In genomic region chr11:90595826-90596225, GRCm38 (mm10) we compare ENCODE assay signal across 21 mouse cellular contexts. TPM values are rescaled to one million over a fixed set of nuclear protein-coding genes. Genes with fewer than 3 reads are reported as not detected.
DNase-seq lines count a peak whose midpoint lies in the region; ATAC-seq and TF ChIP-seq lines count a peak whose summit lies in the region.
"Had no signal": no experiment of that assay in that cellular context is flagged by ENCODE, and none has a peak within 500 bp of the region (broad histone marks: within the 10 kb centered on the region; RNA-seq: fewer than 3 reads in every experiment).

No protein-coding gene starts in this region.

- no peaks in the 10 kb centered on the region for H3K27me3 ChIP-seq in embryonic facial prominence, embryonic 14.5 days (replicated peaks; ENCODE audit: control insufficient read depth, insufficient read depth, low read length)
- H3K27me3 ChIP-seq in embryonic facial prominence, embryonic 10.5 days (replicated peaks; ENCODE audit: low read depth, poor library complexity, severe bottlenecking) = no peaks in the 10 kb centered on the region
- H3K27me3 ChIP-seq in limb, embryonic 14.5 days (ENCODE audit: control insufficient read depth, insufficient read depth, low read length) = no peaks in the 10 kb centered on the region
- H3K27me3 ChIP-seq in limb, embryonic 10.5 days (ENCODE audit: low read depth, poor library complexity, severe bottlenecking) = no peaks in the 10 kb centered on the region
- no peaks in the 10 kb centered on the region for H3K27me3 ChIP-seq in midbrain, embryonic 11.5 days (ENCODE audit: control insufficient read depth, insufficient read depth, low read length)
- no peaks in the 10 kb centered on the region for H3K27me3 ChIP-seq in midbrain, embryonic 16.5 days (ENCODE audit: control insufficient read depth, insufficient read depth, low read depth, low read length)
- H3K27me3 ChIP-seq: CH12.LX, Patski had no signal

- H3K4me1 ChIP-seq in embryonic facial prominence, embryonic 14.5 days (ENCODE audit: control insufficient read depth, insufficient read depth, low read length) = no peaks in the 10 kb centered on the region
- no peaks in the 10 kb centered on the region for H3K4me1 ChIP-seq in embryonic facial prominence, embryonic 10.5 days
- H3K4me1 ChIP-seq in limb, embryonic 14.5 days (ENCODE audit: control insufficient read depth, insufficient read depth, low read length) = no peaks in the 10 kb centered on the region
- no peaks in the 10 kb centered on the region for H3K4me1 ChIP-seq in limb, embryonic 10.5 days
- no peaks in the 10 kb centered on the region for H3K4me1 ChIP-seq in midbrain, embryonic 11.5 days (ENCODE audit: control insufficient read depth, insufficient read depth, low read length)
- no peaks in the 10 kb centered on the region for H3K4me1 ChIP-seq in midbrain, embryonic 16.5 days (ENCODE audit: control insufficient read depth, insufficient read depth, low read length)

- peak; percentile 6 for DNase-seq in embryonic facial prominence, embryonic 14.5 days (ENCODE audit: low spot score)
- DNase-seq in embryonic facial prominence, embryonic 10.5 days (ENCODE audit: low spot score) = no peak
- DNase-seq in limb, embryonic 14.5 days (ENCODE audit: low spot score) = peak; percentile 63
- DNase-seq in limb, embryonic 10.5 days (ENCODE audit: low spot score) = no peak
- peak; percentile 53 for DNase-seq in midbrain, embryonic 11.5 days (ENCODE audit: low spot score, missing footprints)
- DNase-seq: adrenal gland, adult 2 months; adrenal gland, adult 8-10 months; adrenal gland, postnatal 10 days; adrenal gland, postnatal 14 days; adrenal gland, postnatal 25 days; adrenal gland, postnatal 36 days; B cell, adult 2 months; cerebellum, adult 11 months; cerebellum, adult 11-12 months; cerebellum, adult 18-20 months had no signal

- no peak overlapping the region for H3K4me2 ChIP-seq in embryonic facial prominence, embryonic 14.5 days (ENCODE audit: low read depth, low read length)
- H3K4me2 ChIP-seq in limb, embryonic 14.5 days (replicated peaks; ENCODE audit: low read depth, low read length, severe bottlenecking) = no peak overlapping the region
- no peak overlapping the region for H3K4me2 ChIP-seq in midbrain, embryonic 11.5 days
- no peak overlapping the region for H3K4me2 ChIP-seq in midbrain, embryonic 16.5 days (ENCODE audit: low read length)

- H3K27ac ChIP-seq in embryonic facial prominence, embryonic 14.5 days (replicated peaks; ENCODE audit: low read depth, low read length) = no peak overlapping the region
- no peak overlapping the region for H3K27ac ChIP-seq in embryonic facial prominence, embryonic 10.5 days (replicated peaks)
- no peak overlapping the region for H3K27ac ChIP-seq in limb, embryonic 14.5 days (replicated peaks; ENCODE audit: low read depth, low read length)
- H3K27ac ChIP-seq in limb, embryonic 10.5 days = no peak overlapping the region
- H3K27ac ChIP-seq in midbrain, embryonic 11.5 days (ENCODE audit: low read depth, low read length) = no peak overlapping the region
- no peak overlapping the region for H3K27ac ChIP-seq in midbrain, embryonic 16.5 days (ENCODE audit: low read length)

- 79% methylated on average over 1 of the region's 1 CpGs for WGBS in embryonic facial prominence, embryonic 14.5 days
- WGBS in embryonic facial prominence, embryonic 10.5 days = 97% methylated on average over 1 of the region's 1 CpGs
- 60% methylated on average over 1 of the region's 1 CpGs for WGBS in limb, embryonic 14.5 days
- WGBS in limb, embryonic 10.5 days = 89% methylated on average over 1 of the region's 1 CpGs
- 97% methylated on average over 1 of the region's 1 CpGs for WGBS in midbrain, embryonic 11.5 days
- WGBS in midbrain, embryonic 16.5 days = 100% methylated on average over 1 of the region's 1 CpGs

- TF ChIP-seq POLR2A in limb, embryonic 14.5 days (IDR thresholded peaks at IDR 0.05; ENCODE audit: borderline replicate concordance, extremely low read depth, insufficient read depth, insufficient read length) = no peak

- no peak overlapping the region for H3K4me3 ChIP-seq in embryonic facial prominence, embryonic 14.5 days (ENCODE audit: low read depth, low read length)
- no peak overlapping the region for H3K4me3 ChIP-seq in embryonic facial prominence, embryonic 10.5 days
- no peak overlapping the region for H3K4me3 ChIP-seq in limb, embryonic 14.5 days (replicated peaks; ENCODE audit: low read length)
- no peak overlapping the region for H3K4me3 ChIP-seq in limb, embryonic 10.5 days
- no peak overlapping the region for H3K4me3 ChIP-seq in midbrain, embryonic 11.5 days (ENCODE audit: low read depth, low read length)
- H3K4me3 ChIP-seq in midbrain, embryonic 16.5 days (ENCODE audit: low read depth, low read length) = no peak overlapping the region

- peaks cover 50% of the 10 kb centered on the region for H3K36me3 ChIP-seq in embryonic facial prominence, embryonic 14.5 days (ENCODE audit: control insufficient read depth, insufficient read depth, low read length)
- H3K36me3 ChIP-seq in embryonic facial prominence, embryonic 10.5 days (replicated peaks) = peaks cover 78% of the 10 kb centered on the region
- peaks cover 31% of the 10 kb centered on the region for H3K36me3 ChIP-seq in limb, embryonic 14.5 days (ENCODE audit: control insufficient read depth, insufficient read depth, low read length)
- peaks cover 69% of the 10 kb centered on the region for H3K36me3 ChIP-seq in limb, embryonic 10.5 days
- H3K36me3 ChIP-seq in midbrain, embryonic 11.5 days (ENCODE audit: control insufficient read depth, insufficient read depth, low read length) = peaks cover 7% of the 10 kb centered on the region; the same call in 1 of the 2 replicates
- H3K36me3 ChIP-seq in midbrain, embryonic 16.5 days (ENCODE audit: control insufficient read depth, insufficient read depth, low read length) = peaks cover 3% of the 10 kb centered on the region; the same call in 1 of the 2 replicates

- no peak overlapping the region for H3K9ac ChIP-seq in embryonic facial prominence, embryonic 14.5 days (ENCODE audit: low read depth, low read length)
- H3K9ac ChIP-seq in limb, embryonic 14.5 days (ENCODE audit: low read depth, low read length, severe bottlenecking) = no peak overlapping the region
- no peak overlapping the region for H3K9ac ChIP-seq in midbrain, embryonic 11.5 days (ENCODE audit: low read length)
- no peak overlapping the region for H3K9ac ChIP-seq in midbrain, embryonic 16.5 days (ENCODE audit: low read depth, low read length)

- H3K9me3 ChIP-seq in embryonic facial prominence, embryonic 14.5 days (ENCODE audit: control insufficient read depth, low read length) = no peaks in the 10 kb centered on the region
- H3K9me3 ChIP-seq in embryonic facial prominence, embryonic 10.5 days = no peaks in the 10 kb centered on the region
- no peaks in the 10 kb centered on the region for H3K9me3 ChIP-seq in limb, embryonic 14.5 days (ENCODE audit: control insufficient read depth, low read length)
- H3K9me3 ChIP-seq in limb, embryonic 10.5 days (replicated peaks) = no peaks in the 10 kb centered on the region
- H3K9me3 ChIP-seq in midbrain, embryonic 11.5 days (ENCODE audit: control insufficient read depth, low read length) = no peaks in the 10 kb centered on the region
- H3K9me3 ChIP-seq in midbrain, embryonic 16.5 days (replicated peaks; ENCODE audit: control insufficient read depth, low read length, poor library complexity, severe bottlenecking) = no peaks in the 10 kb centered on the region
- H3K9me3 ChIP-seq: G1E had no signal

- no peak for ATAC-seq in embryonic facial prominence, embryonic 14.5 days (ENCODE audit: low read depth)
- ATAC-seq in limb, embryonic 14.5 days (ENCODE audit: low FRiP score, low read depth) = peak; percentile 62; the same call in 1 of the 2 replicates
- ATAC-seq in midbrain, embryonic 11.5 days (ENCODE audit: low FRiP score) = no peak
- no peak for ATAC-seq in midbrain, embryonic 16.5 days
- ATAC-seq: activated CD4-positive, CD25-positive, alpha-beta regulatory T cell, adult 4 months; CD4-positive, CD25-positive, alpha-beta regulatory T cell, adult 4 months; Patski had no signal

RNA-seq across cellular contexts. Expression of gene Stxbp4, which starts 42.1 kb away (rescaled TPM):
- 17.9 and 21.6 TPM in 2 replicates for polyA plus RNA-seq in embryonic facial prominence, embryonic 14.5 days (2014; fragmentation: Nextera tagmentation; extraction: Ambion mirVana)
- 37.9 and 38.6 TPM in 2 replicates for polyA plus RNA-seq in embryonic facial prominence, embryonic 10.5 days (2016; fragmentation: Nextera tagmentation; extraction: Ambion mirVana)
- 11.1 and 12.1 TPM in 2 replicates for polyA plus RNA-seq in limb, embryonic 14.5 days (2012; rRNA removed)
- 21.8 and 26.9 TPM in 2 replicates for polyA plus RNA-seq in limb, embryonic 14.5 days (2014; fragmentation: Nextera tagmentation; extraction: Ambion mirVana)
- polyA plus RNA-seq in limb, embryonic 10.5 days (2016; fragmentation: Nextera tagmentation; extraction: Ambion mirVana) = 33.0 and 37.4 TPM in 2 replicates
- 36.5 and 41.8 TPM in 2 replicates for polyA plus RNA-seq in midbrain, embryonic 11.5 days (2014; fragmentation: Nextera tagmentation; extraction: Ambion mirVana)
- 17.4 and 19.6 TPM in 2 replicates for polyA plus RNA-seq in midbrain, embryonic 16.5 days (2015; fragmentation: Nextera tagmentation; extraction: Ambion mirVana)

RNA-seq across cellular contexts. Expression of gene Cox11, which starts 42.1 kb away (rescaled TPM):
- 22.8 and 23.3 TPM in 2 replicates for polyA plus RNA-seq in embryonic facial prominence, embryonic 14.5 days (2014; fragmentation: Nextera tagmentation; extraction: Ambion mirVana)
- polyA plus RNA-seq in embryonic facial prominence, embryonic 10.5 days (2016; fragmentation: Nextera tagmentation; extraction: Ambion mirVana) = 30.2 and 36.4 TPM in 2 replicates
- 33.7 and 34.9 TPM in 2 replicates for polyA plus RNA-seq in limb, embryonic 14.5 days (2012; rRNA removed)
- 26.6 and 28.1 TPM in 2 replicates for polyA plus RNA-seq in limb, embryonic 14.5 days (2014; fragmentation: Nextera tagmentation; extraction: Ambion mirVana)
- 33.3 and 41.7 TPM in 2 replicates for polyA plus RNA-seq in limb, embryonic 10.5 days (2016; fragmentation: Nextera tagmentation; extraction: Ambion mirVana)
- 24.6 and 26.4 TPM in 2 replicates for polyA plus RNA-seq in midbrain, embryonic 11.5 days (2014; fragmentation: Nextera tagmentation; extraction: Ambion mirVana)
- 38.5 and 39.7 TPM in 2 replicates for polyA plus RNA-seq in midbrain, embryonic 16.5 days (2015; fragmentation: Nextera tagmentation; extraction: Ambion mirVana)

Comparison
In these comparisons a context has a peak if more than half of its experiments do, and no peak if none do; other contexts are left out.
1. DNase-seq: peak in embryonic facial prominence, embryonic 14.5 days (single experiment), limb, embryonic 14.5 days (single experiment) and midbrain, embryonic 11.5 days (single experiment); none in embryonic facial prominence, embryonic 10.5 days (single experiment) and limb, embryonic 10.5 days (single experiment).